Mouse (Mus musculus): Measurements from ENCODE around the gene Stat5b. TPM values are rescaled to one million over a fixed set of nuclear protein-coding genes. Genes with fewer than 3 reads are reported as not detected.

Stat5b gene
- polyA plus RNA-seq, 1 experiment from 2014 or later, result 11.4 TPM

GRCm38 (mm10) chr11:100782568-100782967 is 68.0 kb downstream of the Stat5b start:
- no peak overlapping the region for H3K9ac ChIP-seq (ENCODE audit: low read length)
- H3K36me3 ChIP-seq (ENCODE audit: control insufficient read depth, insufficient read depth, low read length), result peaks cover 15% of the 10 kb centered on the region; the same call in 1 of the 2 replicates
- 93% methylated on average over 13 of the region's 13 CpGs for WGBS
- no peak overlapping the region for H3K27ac ChIP-seq (ENCODE audit: low read depth, low read length)
- no peak for DNase-seq (ENCODE audit: low spot score)
- H3K27me3 ChIP-seq (replicated peaks; ENCODE audit: control insufficient read depth, insufficient read depth, low read length), result no peaks in the 10 kb centered on the region
- no peak overlapping the region for H3K4me2 ChIP-seq (ENCODE audit: low read length)
- no peaks in the 10 kb centered on the region for H3K4me1 ChIP-seq (ENCODE audit: control insufficient read depth, insufficient read depth, low read length)
- ATAC-seq, result no peak
- no peak overlapping the region for H3K4me3 ChIP-seq (ENCODE audit: low read depth, low read length)
- H3K9me3 ChIP-seq (replicated peaks; ENCODE audit: control insufficient read depth, low read length), result no peaks in the 10 kb centered on the region

GRCm38 (mm10) chr11:100781763-100782475 is 68.6 kb downstream of the Stat5b start:
- 94% methylated on average over 15 of the region's 15 CpGs for WGBS
- ATAC-seq, result no peak
- no peak overlapping the region for H3K27ac ChIP-seq (ENCODE audit: low read depth, low read length)

GRCm38 (mm10) chr11:100780247-100780646 is 70.3 kb downstream of the Stat5b start:
- Histone ChIP-seq H3K9me3 (replicated peaks; ENCODE audit: control insufficient read depth, low read length) (no peaks in the 10 kb centered on the region), H3K4me1 (ENCODE audit: control insufficient read depth, insufficient read depth, low read length) (no peaks in the 10 kb centered on the region), H3K4me2 (ENCODE audit: low read length) (no peak overlapping the region), H3K4me3 (ENCODE audit: low read depth, low read length) (no peak overlapping the region), H3K27ac (ENCODE audit: low read depth, low read length) (no peak overlapping the region), H3K36me3 (ENCODE audit: control insufficient read depth, insufficient read depth, low read length) (peaks cover 15% of the 10 kb centered on the region; the same call in 1 of the 2 replicates), H3K9ac (ENCODE audit: low read length) (no peak overlapping the region), H3K27me3 (replicated peaks; ENCODE audit: control insufficient read depth, insufficient read depth, low read length) (no peaks in the 10 kb centered on the region)
- ATAC-seq (no peak), DNase-seq (ENCODE audit: low spot score) (no peak)
- WGBS, result 69% methylated on average over 8 of the region's 8 CpGs

More at GRCm38 (mm10) chr11:100781763-100782475, 68.6 kb downstream of the Stat5b start:
- no peak overlapping the region for H3K4me3 ChIP-seq (ENCODE audit: low read depth, low read length)
- H3K36me3 ChIP-seq (ENCODE audit: control insufficient read depth, insufficient read depth, low read length), result peaks cover 15% of the 10 kb centered on the region; the same call in 1 of the 2 replicates
- no peak overlapping the region for H3K9ac ChIP-seq (ENCODE audit: low read length)
- H3K27me3 ChIP-seq (replicated peaks; ENCODE audit: control insufficient read depth, insufficient read depth, low read length), result no peaks in the 10 kb centered on the region
- no peak overlapping the region for H3K4me2 ChIP-seq (ENCODE audit: low read length)
- no peaks in the 10 kb centered on the region for H3K4me1 ChIP-seq (ENCODE audit: control insufficient read depth, insufficient read depth, low read length)
- DNase-seq (ENCODE audit: low spot score), result no peak
- H3K9me3 ChIP-seq (replicated peaks; ENCODE audit: control insufficient read depth, low read length), result no peaks in the 10 kb centered on the region

- H3K36me3 ChIP-seq (ENCODE audit: control insufficient read depth, insufficient read depth, low read length), result peaks cover 11% of the 10 kb centered on the region; the same call in 1 of the 2 replicates
- no peak for DNase-seq (ENCODE audit: low spot score)
- H3K9me3 ChIP-seq (replicated peaks; ENCODE audit: control insufficient read depth, low read length), result no peaks in the 10 kb centered on the region
- H3K27me3 ChIP-seq (replicated peaks; ENCODE audit: control insufficient read depth, insufficient read depth, low read length), result no peaks in the 10 kb centered on the region
- no peak overlapping the region for H3K4me2 ChIP-seq (ENCODE audit: low read length)
- H3K9ac ChIP-seq (ENCODE audit: low read length), result no peak overlapping the region
- H3K27ac ChIP-seq (ENCODE audit: low read depth, low read length), result no peak overlapping the region
- WGBS, result 79% methylated on average over 3 of the region's 3 CpGs
- no peak for ATAC-seq
- H3K4me3 ChIP-seq (ENCODE audit: low read depth, low read length), result no peak overlapping the region
- no peaks in the 10 kb centered on the region for H3K4me1 ChIP-seq (ENCODE audit: control insufficient read depth, insufficient read depth, low read length)
Observed at GRCm38 (mm10) chr11:100778069-100778468, 72.5 kb downstream of the Stat5b start.

GRCm38 (mm10) chr11:100775921-100776320 is 74.6 kb downstream of the Stat5b start:
- Histone ChIP-seq H3K4me2 (ENCODE audit: low read length) (no peak overlapping the region), H3K9me3 (replicated peaks; ENCODE audit: control insufficient read depth, low read length) (no peaks in the 10 kb centered on the region), H3K4me3 (ENCODE audit: low read depth, low read length) (no peak overlapping the region), H3K27me3 (replicated peaks; ENCODE audit: control insufficient read depth, insufficient read depth, low read length) (no peaks in the 10 kb centered on the region), H3K36me3 (ENCODE audit: control insufficient read depth, insufficient read depth, low read length) (no peaks in the 10 kb centered on the region), H3K9ac (ENCODE audit: low read length) (no peak overlapping the region), H3K4me1 (ENCODE audit: control insufficient read depth, insufficient read depth, low read length) (no peaks in the 10 kb centered on the region), H3K27ac (ENCODE audit: low read depth, low read length) (no peak overlapping the region)
- WGBS, result 91% methylated on average over 10 of the region's 10 CpGs
- ATAC-seq, result no peak
- DNase-seq (ENCODE audit: low spot score), result no peak

- Histone ChIP-seq H3K27me3 (replicated peaks; ENCODE audit: control insufficient read depth, insufficient read depth, low read length) (no peaks in the 10 kb centered on the region), H3K36me3 (ENCODE audit: control insufficient read depth, insufficient read depth, low read length) (no peaks in the 10 kb centered on the region), H3K4me3 (ENCODE audit: low read depth, low read length) (no peak overlapping the region), H3K4me1 (ENCODE audit: control insufficient read depth, insufficient read depth, low read length) (no peaks in the 10 kb centered on the region), H3K4me2 (ENCODE audit: low read length) (no peak overlapping the region), H3K9ac (ENCODE audit: low read length) (no peak overlapping the region), H3K27ac (ENCODE audit: low read depth, low read length) (no peak overlapping the region), H3K9me3 (replicated peaks; ENCODE audit: control insufficient read depth, low read length) (no peaks in the 10 kb centered on the region)
- 78% methylated on average over 4 of the region's 4 CpGs for WGBS
- ATAC-seq (no peak), DNase-seq (ENCODE audit: low spot score) (no peak)
Observed at GRCm38 (mm10) chr11:100774261-100774660, 76.3 kb downstream of the Stat5b start.

- H3K36me3 ChIP-seq (ENCODE audit: control insufficient read depth, insufficient read depth, low read length), result no peaks in the 10 kb centered on the region
- peak within 1 kb of the TSS; percentile 50 for H3K4me2 ChIP-seq (ENCODE audit: low read length)
- no peaks in the 10 kb centered on the region for H3K27me3 ChIP-seq (replicated peaks; ENCODE audit: control insufficient read depth, insufficient read depth, low read length)
- no peak within 1 kb of the TSS for H3K27ac ChIP-seq (ENCODE audit: low read depth, low read length)
- H3K4me3 ChIP-seq (ENCODE audit: low read depth, low read length), result peak within 1 kb of the TSS; percentile 25
- H3K9ac ChIP-seq (ENCODE audit: low read length), result peak within 1 kb of the TSS; percentile 10; the same call in 1 of the 2 replicates
- ATAC-seq (no peak), DNase-seq (ENCODE audit: low spot score) (peak; percentile 32)
- no peaks in the 10 kb centered on the region for H3K4me1 ChIP-seq (ENCODE audit: control insufficient read depth, insufficient read depth, low read length)
- 29% methylated on average over 17 of the region's 17 CpGs for WGBS
- H3K9me3 ChIP-seq (replicated peaks; ENCODE audit: control insufficient read depth, low read length), result no peaks in the 10 kb centered on the region
Observed at GRCm38 (mm10) chr11:100770646-100771408, 79.7 kb downstream of the Stat5b start, which contains the start of gene Ghdc. Gene Ghdc, minus strand, starts transcription at chr11:100770957.

GRCm38 (mm10) chr11:100769980-100770379 is 80.5 kb downstream of the Stat5b start:
- no peaks in the 10 kb centered on the region for H3K9me3 ChIP-seq (replicated peaks; ENCODE audit: control insufficient read depth, low read length)
- H3K4me2 ChIP-seq (ENCODE audit: low read length), result peak overlapping the region; percentile 50
- no peak for DNase-seq (ENCODE audit: low spot score)
- no peaks in the 10 kb centered on the region for H3K4me1 ChIP-seq (ENCODE audit: control insufficient read depth, insufficient read depth, low read length)
- 59% methylated on average over 6 of the region's 6 CpGs for WGBS
- no peak for ATAC-seq
- no peaks in the 10 kb centered on the region for H3K36me3 ChIP-seq (ENCODE audit: control insufficient read depth, insufficient read depth, low read length)
- H3K27me3 ChIP-seq (replicated peaks; ENCODE audit: control insufficient read depth, insufficient read depth, low read length), result no peaks in the 10 kb centered on the region
- H3K4me3 ChIP-seq (ENCODE audit: low read depth, low read length), result peak overlapping the region; percentile 25; the same call in 1 of the 2 replicates
- H3K9ac ChIP-seq (ENCODE audit: low read length), result no peak overlapping the region
- no peak overlapping the region for H3K27ac ChIP-seq (ENCODE audit: low read depth, low read length)

- WGBS, result 87% methylated on average over 5 of the region's 5 CpGs
Observed at GRCm38 (mm10) chr11:100767871-100768270, 82.7 kb downstream of the Stat5b start.

More at GRCm38 (mm10) chr11:100767871-100768270, 82.7 kb downstream of the Stat5b start:
- H3K9ac ChIP-seq (ENCODE audit: low read length), result no peak overlapping the region
- no peak overlapping the region for H3K4me3 ChIP-seq (ENCODE audit: low read depth, low read length)
- no peaks in the 10 kb centered on the region for H3K36me3 ChIP-seq (ENCODE audit: control insufficient read depth, insufficient read depth, low read length)
- no peak overlapping the region for H3K4me2 ChIP-seq (ENCODE audit: low read length)
- H3K27me3 ChIP-seq (replicated peaks; ENCODE audit: control insufficient read depth, insufficient read depth, low read length), result no peaks in the 10 kb centered on the region
- H3K27ac ChIP-seq (ENCODE audit: low read depth, low read length), result no peak overlapping the region
- H3K4me1 ChIP-seq (ENCODE audit: control insufficient read depth, insufficient read depth, low read length), result no peaks in the 10 kb centered on the region
- DNase-seq (ENCODE audit: low spot score) (no peak), ATAC-seq (no peak)
- no peaks in the 10 kb centered on the region for H3K9me3 ChIP-seq (replicated peaks; ENCODE audit: control insufficient read depth, low read length)
